Mouse (Mus musculus) layer of hippocampus, adult 18-20 months (tissue): ENCODE results near the gene Klhl21. TPM values are rescaled to one million over a fixed set of nuclear protein-coding genes. Genes with fewer than 3 reads are reported as not detected.

Source experiments
- total RNA-seq, 2 experiments: library from RNA; stranded (reverse); gene quantifications; 2 replicates each; pipeline ENCODE4 v1.2.3; 2021

The Klhl21 gene
- total RNA-seq, 2 experiments from 2014 or later: 22.2 to 24.4 TPM

Other genes with a start within 250 kb of the Klhl21 start
- gene Camta1, start 146.9 kb upstream of the Klhl21 start, total RNA-seq: 100 to 1,000 TPM; 279 to 302 TPM
- gene Dnajc11, start 75.1 kb upstream of the Klhl21 start, total RNA-seq: 10 to 100 TPM; 65.4 to 67.7 TPM
- gene Thap3, start 19.8 kb upstream of the Klhl21 start, total RNA-seq: 10 to 100 TPM; 24.4 to 28.2 TPM
- gene Phf13, start 12.5 kb upstream of the Klhl21 start, total RNA-seq: 10 to 100 TPM; 12.6 to 12.8 TPM
- gene Zbtb48, start 18.9 kb downstream of the Klhl21 start, total RNA-seq: 10 to 100 TPM; 11.2 to 12.8 TPM
- under 1 TPM; 0.41 to 0.64 TPM for gene Tas1r1, start 29.8 kb downstream of the Klhl21 start, total RNA-seq
- 10 to 100 TPM; 18.3 to 19.3 TPM for gene Nol9, start 30.5 kb downstream of the Klhl21 start, total RNA-seq
- 100 to 1,000 TPM; 147 to 149 TPM for gene Plekhg5, start 63.7 kb downstream of the Klhl21 start, total RNA-seq
- gene Tnfrsf25, start 107.1 kb downstream of the Klhl21 start, total RNA-seq: 10 to 100 TPM; 40.4 to 49.5 TPM
- gene Espn, start 143.6 kb downstream of the Klhl21 start, total RNA-seq: 1 to 10 TPM; 2.8 to 3.0 TPM
- not detected for gene Hes2, start 150.1 kb downstream of the Klhl21 start, total RNA-seq
- 100 to 1,000 TPM; 329 to 352 TPM for gene Acot7, start 169.3 kb downstream of the Klhl21 start, total RNA-seq